Mouse (Mus musculus): Measurements from ENCODE around the gene Asb4. TPM values are rescaled to one million over a fixed set of nuclear protein-coding genes. Genes with fewer than 3 reads are reported as not detected.

Gene Asb4
- total and polyA plus RNA-seq, 2 experiments, result 0.18 to 0.31 TPM

GRCm38 (mm10) chr6:5429562-5429961 is 46.4 kb downstream of the Asb4 start:
- Histone ChIP-seq H3K27ac (replicated peaks; ENCODE audit: insufficient read depth, low read depth, low read length) (no peak overlapping the region), H3K27me3 (ENCODE audit: control insufficient read depth, insufficient read depth, low read length) (no peaks in the 10 kb centered on the region), H3K36me3 (ENCODE audit: control insufficient read depth, insufficient read depth, low read length) (no peaks in the 10 kb centered on the region), H3K79me2 (ENCODE audit: control insufficient read depth, insufficient read depth, low read length) (no peaks in the 10 kb centered on the region), H3K9ac (ENCODE audit: low read depth, low read length) (no peak overlapping the region), H3K4me3 (ENCODE audit: insufficient read depth, low read depth, low read length) (no peak overlapping the region), H3K4me1 (ENCODE audit: control insufficient read depth, insufficient read depth, low read length) (no peaks in the 10 kb centered on the region)
- 97% methylated on average over 4 of the region's 4 CpGs for WGBS
- no peak for TF ChIP-seq CTCF (IDR thresholded peaks at IDR 0.05; ENCODE audit: low read depth, low read length)
- no peak for TF ChIP-seq POLR2A (IDR thresholded peaks at IDR 0.05; ENCODE audit: extremely low read depth, insufficient read depth, low read length)
- no peak for DNase-seq (ENCODE audit: extremely low read depth, low read depth, low spot score)

DNA sequence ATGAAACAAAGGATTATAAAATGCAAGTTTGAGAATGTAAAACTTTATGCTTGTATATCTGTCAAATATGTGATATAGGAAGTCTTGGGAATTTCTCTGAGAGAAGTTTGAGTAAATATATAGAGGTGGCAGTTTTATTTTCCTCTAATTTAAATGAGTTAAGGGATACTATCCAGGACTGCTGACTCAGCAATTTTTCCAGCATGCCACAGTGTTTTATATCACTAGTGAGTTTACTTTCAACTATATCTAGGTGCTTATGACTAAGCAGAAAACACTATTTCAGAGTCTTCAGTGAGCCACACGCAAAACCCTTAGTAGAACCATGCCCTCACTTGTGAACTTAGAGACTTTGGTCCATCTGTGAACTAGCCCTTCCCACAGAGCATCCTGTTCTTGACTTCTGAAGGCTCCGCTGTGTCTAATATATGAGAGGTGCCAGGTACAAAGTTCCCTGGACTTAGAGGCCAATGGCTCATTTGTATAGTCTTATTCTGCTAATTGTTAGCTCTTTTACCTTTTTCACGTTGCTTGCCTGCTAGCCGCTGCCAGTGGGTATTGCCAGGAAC is 46.9 kb downstream of the Asb4 start:
- Histone ChIP-seq H3K4me3 (ENCODE audit: insufficient read depth, low read depth, low read length) (no peak overlapping the region), H3K9ac (ENCODE audit: low read depth, low read length) (no peak overlapping the region), H3K79me2 (ENCODE audit: control insufficient read depth, insufficient read depth, low read length) (no peaks in the 10 kb centered on the region), H3K36me3 (ENCODE audit: control insufficient read depth, insufficient read depth, low read length) (no peaks in the 10 kb centered on the region), H3K27me3 (ENCODE audit: control insufficient read depth, insufficient read depth, low read length) (no peaks in the 10 kb centered on the region), H3K27ac (replicated peaks; ENCODE audit: insufficient read depth, low read depth, low read length) (no peak overlapping the region), H3K4me1 (ENCODE audit: control insufficient read depth, insufficient read depth, low read length) (no peaks in the 10 kb centered on the region)
- WGBS, result 95% methylated on average over 4 of the region's 4 CpGs
- TF ChIP-seq POLR2A (IDR thresholded peaks at IDR 0.05; ENCODE audit: extremely low read depth, insufficient read depth, low read length) (no peak), CTCF (IDR thresholded peaks at IDR 0.05; ENCODE audit: low read depth, low read length) (no peak)
- no peak for DNase-seq (ENCODE audit: extremely low read depth, low read depth, low spot score)

GRCm38 (mm10) chr6:5433887-5434286 is 50.7 kb downstream of the Asb4 start:
- no peak overlapping the region for H3K9ac ChIP-seq (ENCODE audit: low read depth, low read length)
- no peak for TF ChIP-seq CTCF (IDR thresholded peaks at IDR 0.05; ENCODE audit: low read depth, low read length)
- no peak for TF ChIP-seq POLR2A (IDR thresholded peaks at IDR 0.05; ENCODE audit: extremely low read depth, insufficient read depth, low read length)
- no peaks in the 10 kb centered on the region for H3K79me2 ChIP-seq (ENCODE audit: control insufficient read depth, insufficient read depth, low read length)
- no peaks in the 10 kb centered on the region for H3K36me3 ChIP-seq (ENCODE audit: control insufficient read depth, insufficient read depth, low read length)
- no peak overlapping the region for H3K4me3 ChIP-seq (ENCODE audit: insufficient read depth, low read depth, low read length)
- no peak overlapping the region for H3K27ac ChIP-seq (replicated peaks; ENCODE audit: insufficient read depth, low read depth, low read length)
- DNase-seq (ENCODE audit: extremely low read depth, low read depth, low spot score), result no peak
- 97% methylated on average over 2 of the region's 2 CpGs for WGBS
- H3K4me1 ChIP-seq (ENCODE audit: control insufficient read depth, insufficient read depth, low read length), result no peaks in the 10 kb centered on the region
- H3K27me3 ChIP-seq (ENCODE audit: control insufficient read depth, insufficient read depth, low read length), result no peaks in the 10 kb centered on the region

DNA sequence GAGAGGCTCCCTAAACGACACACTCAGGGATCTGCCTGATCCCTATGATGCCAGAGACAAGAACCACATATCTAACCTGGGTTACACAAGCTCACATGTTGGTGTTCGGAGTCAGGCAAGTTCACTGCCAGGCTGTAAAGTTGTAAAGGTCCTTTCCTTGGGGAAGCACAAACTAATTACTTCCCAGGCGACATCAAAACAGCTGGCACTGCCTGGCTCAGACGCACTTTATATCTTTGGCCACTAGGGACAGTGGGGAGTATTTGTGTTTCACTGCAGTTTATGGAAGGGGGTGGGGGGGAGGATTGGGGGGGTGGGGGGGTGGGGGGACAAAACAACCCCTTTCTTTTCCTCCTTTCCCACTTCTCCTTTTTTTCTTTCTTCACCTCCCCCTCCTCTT is 54.6 kb downstream of the Asb4 start:
- DNase-seq (ENCODE audit: extremely low read depth, low read depth, low spot score), result peak; percentile 21
- Histone ChIP-seq H3K27me3 (ENCODE audit: control insufficient read depth, insufficient read depth, low read length) (no peaks in the 10 kb centered on the region), H3K9ac (ENCODE audit: low read depth, low read length) (no peak overlapping the region), H3K27ac (replicated peaks; ENCODE audit: insufficient read depth, low read depth, low read length) (no peak overlapping the region), H3K79me2 (ENCODE audit: control insufficient read depth, insufficient read depth, low read length) (no peaks in the 10 kb centered on the region), H3K36me3 (ENCODE audit: control insufficient read depth, insufficient read depth, low read length) (no peaks in the 10 kb centered on the region), H3K4me3 (ENCODE audit: insufficient read depth, low read depth, low read length) (no peak overlapping the region), H3K4me1 (ENCODE audit: control insufficient read depth, insufficient read depth, low read length) (peaks cover 2% of the 10 kb centered on the region; the same call in 1 of the 2 replicates)
- peak; percentile 45; the same call in 1 of the 2 replicates for TF ChIP-seq CTCF (IDR thresholded peaks at IDR 0.05; ENCODE audit: low read depth, low read length)
- no peak for TF ChIP-seq POLR2A (IDR thresholded peaks at IDR 0.05; ENCODE audit: extremely low read depth, insufficient read depth, low read length)
- WGBS, result 71% methylated on average over 4 of the region's 4 CpGs

GRCm38 (mm10) chr6:5441221-5441620 is 58.0 kb downstream of the Asb4 start:
- H3K9ac ChIP-seq (ENCODE audit: low read depth, low read length), result no peak overlapping the region
- 97% methylated on average over 6 of the region's 6 CpGs for WGBS
- no peaks in the 10 kb centered on the region for H3K79me2 ChIP-seq (ENCODE audit: control insufficient read depth, insufficient read depth, low read length)
- TF ChIP-seq CTCF (IDR thresholded peaks at IDR 0.05; ENCODE audit: low read depth, low read length) (no peak), POLR2A (IDR thresholded peaks at IDR 0.05; ENCODE audit: extremely low read depth, insufficient read depth, low read length) (no peak)
- DNase-seq (ENCODE audit: extremely low read depth, low read depth, low spot score), result no peak
- no peak overlapping the region for H3K4me3 ChIP-seq (ENCODE audit: insufficient read depth, low read depth, low read length)
- H3K27me3 ChIP-seq (ENCODE audit: control insufficient read depth, insufficient read depth, low read length), result no peaks in the 10 kb centered on the region
- no peaks in the 10 kb centered on the region for H3K36me3 ChIP-seq (ENCODE audit: control insufficient read depth, insufficient read depth, low read length)
- peaks cover 2% of the 10 kb centered on the region; the same call in 1 of the 2 replicates for H3K4me1 ChIP-seq (ENCODE audit: control insufficient read depth, insufficient read depth, low read length)
- H3K27ac ChIP-seq (replicated peaks; ENCODE audit: insufficient read depth, low read depth, low read length), result no peak overlapping the region

GRCm38 (mm10) chr6:5442316-5443085 is 59.3 kb downstream of the Asb4 start:
- Histone ChIP-seq H3K4me1 (ENCODE audit: control insufficient read depth, insufficient read depth, low read length) (peaks cover 8% of the 10 kb centered on the region; the same call in 1 of the 2 replicates), H3K27me3 (ENCODE audit: control insufficient read depth, insufficient read depth, low read length) (no peaks in the 10 kb centered on the region), H3K9ac (ENCODE audit: low read depth, low read length) (no peak overlapping the region), H3K4me3 (ENCODE audit: insufficient read depth, low read depth, low read length) (no peak overlapping the region), H3K27ac (replicated peaks; ENCODE audit: insufficient read depth, low read depth, low read length) (no peak overlapping the region), H3K79me2 (ENCODE audit: control insufficient read depth, insufficient read depth, low read length) (no peaks in the 10 kb centered on the region), H3K36me3 (ENCODE audit: control insufficient read depth, insufficient read depth, low read length) (no peaks in the 10 kb centered on the region)
- WGBS, result 19% methylated on average over 14 of the region's 14 CpGs
- no peak for DNase-seq (ENCODE audit: extremely low read depth, low read depth, low spot score)
- TF ChIP-seq POLR2A (IDR thresholded peaks at IDR 0.05; ENCODE audit: extremely low read depth, insufficient read depth, low read length) (no peak), CTCF (IDR thresholded peaks at IDR 0.05; ENCODE audit: low read depth, low read length) (no peak)
